8 mouse cellular contexts compared by ENCODE assay signal in genomic region chr10:83648131-83649020, GRCm38 (mm10). TPM values are rescaled to one million over a fixed set of nuclear protein-coding genes. Genes with fewer than 3 reads are reported as not detected.
A peak's percentile ranks its signal among the peaks of the same experiment; 100 is the strongest.
DNase-seq lines count a peak whose midpoint lies in the region; ATAC-seq and TF ChIP-seq lines count a peak whose summit lies in the region.

TSS of gene Appl2 (minus strand) at chr10:83648738.

- peak within 1 kb of the TSS; percentile 85 for H3K9ac ChIP-seq in hindbrain, embryonic 16.5 days (ENCODE audit: low read depth, low read length)

- no peaks in the 10 kb centered on the region for H3K9me3 ChIP-seq in hindbrain, embryonic 16.5 days (ENCODE audit: control insufficient read depth, low read length)

- H3K27ac ChIP-seq in gastrocnemius, adult 2 months, result peak within 1 kb of the TSS; percentile 96
- peak within 1 kb of the TSS; percentile 86 for H3K27ac ChIP-seq in hindbrain, embryonic 16.5 days (ENCODE audit: low read depth, low read length)

- peak; percentile 69 for DNase-seq in T-cell, adult 2 months (ENCODE audit: low spot score)
- peak; percentile 97 to 98 for DNase-seq in cerebellum, postnatal 25 days
- DNase-seq in gastrocnemius, adult 2 months, result peak; percentile 98
- peak; percentile 84 to 90 for DNase-seq in left cerebral cortex, adult 18-20 months (ENCODE audit: low spot score in 2 of 2)
- peak; percentile 96 to 98 for DNase-seq in lung, postnatal 4 days
- DNase-seq in retina, postnatal 1 day, result peak; percentile 96
- DNase-seq in thymus, postnatal 4 days, result peak; percentile 62

- H3K27me3 ChIP-seq in hindbrain, embryonic 16.5 days (replicated peaks; ENCODE audit: control insufficient read depth, insufficient read depth, low read length), result no peaks in the 10 kb centered on the region

- WGBS in hindbrain, embryonic 16.5 days, result under 1% methylated on average over 50 of the region's 59 CpGs

- peaks cover 20% of the 10 kb centered on the region for H3K4me1 ChIP-seq in hindbrain, embryonic 16.5 days (ENCODE audit: control insufficient read depth, insufficient read depth, low read depth, low read length)

- peak within 1 kb of the TSS; percentile 80 for H3K4me2 ChIP-seq in hindbrain, embryonic 16.5 days (ENCODE audit: low read length)

- ATAC-seq in hindbrain, embryonic 16.5 days, result peak; percentile 97

- intact Hi-C loops in gastrocnemius, adult 2 months (cut with DNase I), result loop anchor here (5.0 kb wide), 2 partner anchors 79 to 106 kb away; partner anchors contain the start of gene Washc4

- peak; percentile 40 for TF ChIP-seq CTCF in gastrocnemius, adult 2 months (IDR thresholded peaks at IDR 0.05)

- no peaks in the 10 kb centered on the region for H3K36me3 ChIP-seq in hindbrain, embryonic 16.5 days (ENCODE audit: control insufficient read depth, insufficient read depth, low read length)

- H3K4me3 ChIP-seq in gastrocnemius, adult 2 months, result peak within 1 kb of the TSS; percentile 88
- H3K4me3 ChIP-seq in hindbrain, embryonic 16.5 days (ENCODE audit: low read length), result peak within 1 kb of the TSS; percentile 76

RNA-seq across cellular contexts. Expression of gene Appl2, which starts in this region (rescaled TPM):
- total RNA-seq in gastrocnemius, adult 2 months (2021), result 10 to 100 TPM; 19.3 to 21.0 TPM
- polyA plus RNA-seq in hindbrain, embryonic 16.5 days (2015; fragmentation: Nextera tagmentation; extraction: Ambion mirVana), result 54.6 and 59.0 TPM in 2 replicates
- total RNA-seq in left cerebral cortex, adult 18-20 months (2021), result 10 to 100 TPM; 63.4 to 65.3 TPM

Comparison
In these comparisons a context has a peak if more than half of its experiments do, and no peak if none do; other contexts are left out.
1. Peak in every context shown above with its lines: DNase-seq, ATAC-seq, H3K4me3 ChIP-seq and H3K27ac ChIP-seq.